Mouse (Mus musculus) Patski (cell line): ENCODE data around the gene Sowaha. TPM values are rescaled to one million over a fixed set of nuclear protein-coding genes. Genes with fewer than 3 reads are reported as not detected.

ENCODE experiments used
- ATAC-seq: fragments of 100-300 bp; one replicate; pipeline ENCODE4 v1.8.0; 2021
- CTCF ChIA-PET: fragments of 350-600 bp; sonication (Branson Sonifier 250); formaldehyde crosslinking; loops from one replicate; lab custom pipeline; 2022; ENCODE audit warnings: inconsistent platforms; lab: Charles Lee
- POLR2A ChIA-PET: fragments of 350-600 bp; sonication (Branson Sonifier 250); formaldehyde crosslinking; loops from one replicate; lab custom pipeline; 2022; ENCODE audit warnings: antibody characterized with exemption, inconsistent platforms; lab: Charles Lee
- DNase-seq: peaks from one replicate; pipeline ENCODE4 v3.0.0-alpha.2; 2011; ENCODE audit warnings: low read depth, low spot score
- H3K27me3 ChIP-seq: fragments of 371-371 bp; one replicate; pipeline ENCODE4 v1.5.1; 2021
- CTCF ChIP-seq: fragments of 100-300 bp; IDR thresholded peaks from one replicate; pipeline ENCODE4 v1.5.1; 2021
- in situ Hi-C: fragments of 300-500 bp; cut with MboI; formaldehyde crosslinking; loops from 3 replicates; pipeline ENCODE4 v1.11.1; 2018; ENCODE audit warnings: low pct_unique_long_range_greater_than_20kb, mixed read lengths
- polyA plus RNA-seq: library from polyadenylated mRNA; unstranded; gene quantifications from one replicate; pipeline ENCODE4 v1.2.3, GENCODE M21; 2021

Gene Sowaha
- polyA plus RNA-seq, 1 experiment from 2014 or later: not detected

DNA sequence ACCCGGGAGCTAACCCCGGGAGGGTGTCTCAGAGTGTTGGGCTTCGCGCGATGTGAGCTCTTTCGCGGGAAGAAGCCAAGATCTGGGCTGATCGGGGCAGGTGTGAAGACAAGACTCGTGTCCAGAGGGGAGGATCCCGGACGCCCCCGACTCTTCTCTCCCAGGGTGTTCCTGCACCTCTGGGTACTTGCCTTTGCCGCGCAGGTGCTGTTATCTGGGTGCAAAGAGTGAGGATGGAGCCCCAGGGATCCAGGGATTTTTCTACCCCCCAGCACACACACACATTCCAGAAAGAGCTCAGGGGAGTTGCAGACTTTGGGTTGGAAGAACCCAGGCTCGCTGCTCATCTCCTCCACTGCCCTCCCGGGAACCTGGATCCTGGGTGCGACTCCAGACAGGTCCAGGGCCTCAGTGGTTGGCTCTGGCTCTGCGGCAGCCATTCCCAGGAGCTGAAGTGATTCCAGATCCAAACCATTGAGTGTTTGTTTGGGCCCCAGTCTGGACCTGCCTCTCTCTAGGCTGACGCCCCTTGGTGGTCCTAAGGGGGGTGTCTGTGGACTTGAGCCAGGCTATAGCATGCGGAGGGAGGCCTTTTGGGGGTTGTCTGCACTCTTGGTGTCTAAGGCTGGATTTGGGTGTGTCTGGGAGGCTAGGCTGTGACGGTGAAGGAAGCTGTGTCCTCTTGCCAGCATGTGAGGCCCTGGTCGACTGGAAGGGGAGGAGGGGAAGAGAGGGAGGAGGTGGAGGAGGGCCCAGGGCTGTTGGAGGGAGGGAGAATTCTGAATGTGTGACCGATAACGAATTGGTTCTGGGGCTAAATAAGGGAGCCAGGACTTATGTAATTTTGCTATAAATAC is 40.3 kb upstream of the Sowaha start:
- no peak for TF ChIP-seq CTCF
- DNase-seq: no peak
- ATAC-seq: peak; percentile 53
- H3K27me3 ChIP-seq: no peaks in the 10 kb centered on the region
- in situ Hi-C loops: no loop called here
- ChIA-PET CTCF (interaction anchor here (1.3 kb wide), 1 partner anchor 17 kb away, joined by 3 read pairs; no protein-coding TSS in a partner anchor), POLR2A (interaction anchor here (1.2 kb wide), 1 partner anchor 13 kb away, joined by 3 read pairs; no protein-coding TSS in a partner anchor)

DNA sequence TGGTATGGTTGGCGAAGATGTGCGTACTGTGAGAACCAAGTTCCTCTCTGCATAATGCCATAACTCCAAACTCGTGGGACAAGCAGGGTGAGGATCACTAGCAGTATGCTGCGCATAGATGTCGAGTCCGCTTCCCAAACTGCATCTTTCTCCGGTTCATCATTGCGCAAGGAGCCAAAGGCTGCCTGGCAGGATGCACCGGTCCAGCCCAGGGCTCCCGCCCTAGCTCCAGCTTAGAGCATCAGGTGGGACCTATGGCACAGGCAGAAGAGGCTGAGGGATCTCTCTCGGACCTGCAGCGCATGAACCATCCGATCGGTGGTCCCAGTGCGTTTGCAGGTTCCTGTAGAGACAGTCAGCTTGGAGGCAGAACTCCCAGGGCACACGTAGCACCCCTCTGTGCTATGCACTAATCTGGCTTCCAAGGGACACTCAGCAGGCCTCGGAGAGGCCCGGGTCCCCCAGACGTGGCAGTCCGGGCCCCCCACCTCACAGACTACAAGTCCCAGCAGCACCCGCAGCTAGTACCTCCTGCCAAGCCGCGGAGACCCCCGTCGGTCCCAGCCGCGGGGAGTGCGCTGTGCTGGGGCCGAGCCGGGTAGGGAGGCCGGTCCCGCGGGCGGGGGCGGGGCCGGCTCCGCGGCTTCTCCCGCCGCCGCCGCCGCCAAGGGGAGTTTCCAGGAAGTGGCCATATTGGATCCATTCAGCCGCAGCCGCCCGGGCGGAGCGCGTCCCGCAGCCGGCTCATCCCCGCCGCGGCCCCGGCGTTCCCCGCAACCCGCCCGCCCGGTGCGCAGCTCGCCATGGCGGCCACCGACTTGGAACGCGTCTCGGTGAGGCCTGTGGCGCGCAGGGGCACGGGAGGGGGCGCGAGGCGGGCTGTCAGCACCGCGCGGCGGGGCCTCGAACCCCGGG is 39.4 kb upstream of the Sowaha start, which contains the start of gene Sept8:
Gene Sept8, plus strand, starts transcription at position 51 of the 915 bp plus-strand sequence.
- DNase-seq (no peak), ATAC-seq (peak; percentile 61)
- in situ Hi-C loops: no loop called here
- CTCF ChIA-PET: no interaction called here
- POLR2A ChIA-PET: interaction anchor here (1.0 to 1.2 kb wide), 2 partner anchors 11 to 12 kb away, joined by 3 read pairs; no protein-coding TSS in a partner anchor
- TF ChIP-seq CTCF: no peak
- no peaks in the 10 kb centered on the region for H3K27me3 ChIP-seq

DNA sequence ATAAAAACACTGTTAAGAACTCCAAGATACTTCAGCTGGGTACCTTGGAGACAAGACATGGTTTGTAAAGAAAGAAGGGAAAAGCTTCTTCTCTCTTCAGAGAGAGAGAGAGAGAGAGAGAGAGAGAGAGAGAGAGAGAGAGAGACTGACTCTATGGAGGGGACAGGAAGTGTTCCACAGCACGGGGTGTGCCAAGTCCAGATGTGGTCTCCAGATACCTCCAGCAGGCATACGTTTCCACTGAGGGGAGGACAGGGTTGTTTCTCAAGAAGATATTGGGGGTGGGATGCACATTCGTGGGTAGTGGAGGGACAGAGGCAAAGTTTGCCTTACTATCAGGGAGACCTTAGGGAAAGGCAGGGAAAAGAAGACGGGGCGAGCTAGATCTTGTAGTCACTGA is 38.7 kb upstream of the Sowaha start:
- ATAC-seq (no peak), DNase-seq (no peak)
- no peaks in the 10 kb centered on the region for H3K27me3 ChIP-seq
- ChIA-PET POLR2A (interaction anchor here (1.0 kb wide), 1 partner anchor 10 kb away, joined by 3 read pairs; no protein-coding TSS in a partner anchor), CTCF (no interaction called here)
- no peak for TF ChIP-seq CTCF
- in situ Hi-C loops: no loop called here

DNA sequence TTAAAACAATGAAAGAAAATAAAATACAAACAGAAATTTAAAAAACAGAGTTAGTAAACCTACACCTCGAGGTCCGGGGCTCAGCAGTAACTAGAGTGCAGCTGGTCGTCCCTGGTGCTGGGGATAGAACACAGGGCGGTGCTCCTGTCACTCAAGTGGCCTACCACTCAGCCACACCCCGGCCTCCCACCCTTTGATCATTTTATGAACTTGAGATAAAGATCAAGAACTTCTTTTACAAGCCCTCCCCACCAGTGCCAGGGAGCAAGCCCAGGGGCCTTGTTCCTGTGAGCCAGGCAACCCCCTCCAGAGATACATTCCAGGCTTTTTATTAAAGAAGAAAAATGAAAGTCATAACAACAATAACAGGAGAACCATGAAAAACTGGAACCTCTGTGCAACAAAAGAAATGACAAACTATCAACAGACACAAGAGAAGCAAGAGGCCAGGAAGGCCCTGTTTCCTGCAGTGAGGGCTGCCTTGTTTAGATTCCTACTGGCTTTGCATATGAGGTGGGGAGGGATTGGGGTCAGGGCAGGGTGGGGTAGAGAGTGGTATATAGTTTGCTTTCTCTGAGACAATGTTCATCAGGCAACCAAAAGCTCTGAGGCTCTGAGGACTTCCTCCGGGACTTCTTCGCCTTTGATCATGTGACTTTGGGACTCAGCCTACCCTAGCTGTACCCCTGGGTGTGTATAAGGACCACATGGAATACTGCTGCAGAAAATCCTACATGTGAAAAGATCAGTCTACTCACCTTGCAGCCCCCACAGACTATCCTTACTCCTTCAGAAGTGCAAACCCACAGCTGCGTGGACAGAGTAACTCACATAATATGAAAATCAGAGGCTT is 36.9 kb upstream of the Sowaha start:
- in situ Hi-C loops: no loop called here
- POLR2A ChIA-PET: no interaction called here
- no peaks in the 10 kb centered on the region for H3K27me3 ChIP-seq
- no peak for TF ChIP-seq CTCF
- DNase-seq (no peak), ATAC-seq (no peak)
- CTCF ChIA-PET: no interaction called here

DNA sequence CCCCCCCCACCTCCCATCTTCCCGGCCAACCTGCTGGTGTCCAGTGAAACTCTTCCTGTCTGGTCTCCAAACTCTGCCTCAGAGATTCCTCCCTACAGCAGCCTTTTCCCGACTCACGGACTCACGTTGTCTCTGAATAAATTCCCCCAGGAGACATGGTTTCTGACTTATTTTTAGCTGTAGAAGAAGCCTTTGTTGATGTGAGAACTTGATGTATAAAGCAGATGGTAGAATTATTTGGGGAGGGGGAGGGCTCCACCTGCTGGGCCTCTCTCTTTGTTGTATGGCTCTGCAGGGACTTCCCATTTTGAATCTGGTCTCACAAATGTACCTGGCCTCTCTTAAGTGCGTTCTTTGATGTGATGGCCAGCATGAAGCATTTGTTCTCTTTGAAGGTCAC is 30.3 kb upstream of the Sowaha start:
- ChIA-PET CTCF (no interaction called here), POLR2A (no interaction called here)
- in situ Hi-C loops: no loop called here
- no peak for TF ChIP-seq CTCF
- DNase-seq (no peak), ATAC-seq (no peak)
- no peaks in the 10 kb centered on the region for H3K27me3 ChIP-seq

DNA sequence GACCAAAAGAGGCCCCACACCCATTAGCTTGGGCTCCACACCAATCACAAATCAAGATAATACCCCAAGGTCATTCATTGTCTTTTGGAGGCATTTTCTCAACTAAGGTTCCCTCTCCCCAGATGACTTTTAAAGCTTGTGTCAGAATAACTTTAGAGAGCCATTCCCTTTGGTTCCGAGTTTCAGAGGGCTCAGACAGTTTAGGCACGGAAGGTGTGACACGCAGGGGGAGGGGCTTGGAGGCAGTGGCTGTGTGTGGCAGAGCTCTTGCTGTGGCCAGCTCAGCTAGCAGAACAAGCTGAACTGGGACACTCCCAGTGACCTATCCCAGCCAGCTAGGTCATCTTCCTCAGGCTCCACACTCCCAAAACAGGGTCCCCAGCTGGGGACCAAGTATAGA is 28.5 kb upstream of the Sowaha start:
- H3K27me3 ChIP-seq: no peaks in the 10 kb centered on the region
- in situ Hi-C loops: no loop called here
- TF ChIP-seq CTCF: no peak
- no peak for DNase-seq
- ATAC-seq: no peak
- ChIA-PET CTCF (interaction anchor here (1.0 kb wide), 1 partner anchor 42 kb away, joined by 3 read pairs; no protein-coding TSS in a partner anchor), POLR2A (interaction anchor here (1.1 kb wide), 1 partner anchor 11 kb away, joined by 3 read pairs; the partner anchor contains the start of gene Sept8)

DNA sequence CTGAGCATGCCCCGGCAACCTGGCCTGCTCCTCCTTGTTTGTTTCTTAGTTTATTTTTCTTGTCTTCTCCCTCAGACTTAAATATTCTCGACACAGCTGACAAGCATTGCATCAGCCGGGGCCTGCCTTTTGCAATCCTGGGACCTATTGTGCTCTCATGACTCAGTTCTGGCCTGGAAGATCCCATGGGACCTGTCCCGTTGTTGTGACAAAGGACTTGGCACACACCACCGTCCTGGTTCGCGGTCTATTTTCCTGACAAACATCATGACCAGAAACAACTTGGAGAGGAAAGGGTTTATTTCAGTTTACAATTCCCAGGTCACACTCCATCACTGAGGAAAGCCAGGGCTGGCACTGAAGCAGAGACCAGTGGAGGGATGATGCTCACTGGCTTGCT is 28.1 kb upstream of the Sowaha start:
- ChIA-PET POLR2A (interaction anchor here (0.8 to 1.1 kb wide), 2 partner anchors 11 to 12 kb away, joined by 3 read pairs; partner anchors contain the start of gene Sept8), CTCF (interaction anchor here (1.0 to 1.4 kb wide), 3 partner anchors 17 to 59 kb away, joined by 3 read pairs; partner anchors contain the start of gene Kif3a)
- in situ Hi-C loops: no loop called here
- no peaks in the 10 kb centered on the region for H3K27me3 ChIP-seq
- DNase-seq (no peak), ATAC-seq (no peak)
- TF ChIP-seq CTCF: no peak

GRCm38 (mm10) chr11:53507098-53507805 is 27.2 kb upstream of the Sowaha start:
- ChIA-PET CTCF (interaction anchor here (1.0 to 1.4 kb wide), 2 partner anchors 17 to 60 kb away, joined by 3 read pairs; partner anchors contain the start of gene Kif3a), POLR2A (interaction anchor here (0.8 kb wide), 1 partner anchor 13 kb away, joined by 3 read pairs; no protein-coding TSS in a partner anchor)
- TF ChIP-seq CTCF: no peak
- in situ Hi-C loops: no loop called here
- no peak for DNase-seq
- no peak for ATAC-seq
- H3K27me3 ChIP-seq: no peaks in the 10 kb centered on the region
